Mouse (Mus musculus) kidney, embryonic 14.5 days (tissue): ENCODE measurements around the gene Ing1. TPM values are rescaled to one million over a fixed set of nuclear protein-coding genes. Genes with fewer than 3 reads are reported as not detected.
"Not testable (repeated sequence)": the region's sequence is repeated elsewhere in the genome, so short reads cannot be mapped to it uniquely, and the experiment has no call there.

ENCODE experiments used
- ATAC-seq: fragments of 200-750 bp; cut with Nextera tagmentation; 2 replicates; pipeline ENCODE4 v1.8.0; 2017; ENCODE audit warnings: moderate number of reproducible peaks, mild to moderate bottlenecking, moderate TSS enrichment, moderate library complexity; ENCODE audit not compliant: low FRiP score, low TSS enrichment
- H3K27ac ChIP-seq: fragments of 300-500 bp; sonication (generic); 2 replicates; pipeline ENCODE4 v1.5.1; 2014; ENCODE audit warnings: low read depth, mild to moderate bottlenecking, low read length, moderate library complexity, mixed read lengths
- H3K27me3 ChIP-seq: fragments of 300-500 bp; sonication (generic); 2 replicates; pipeline ENCODE4 v1.6.1; 2014; ENCODE audit warnings: mild to moderate bottlenecking, low read length; ENCODE audit not compliant: control insufficient read depth, insufficient read depth
- H3K36me3 ChIP-seq: fragments of 300-500 bp; sonication (generic); 2 replicates; pipeline ENCODE4 v1.6.1; 2014; ENCODE audit warnings: low read length, mixed read lengths; ENCODE audit not compliant: control insufficient read depth, insufficient read depth
- H3K4me1 ChIP-seq: fragments of 300-500 bp; sonication (generic); 2 replicates; pipeline ENCODE4 v1.6.1; 2014; ENCODE audit warnings: low read length, mixed read lengths; ENCODE audit not compliant: control insufficient read depth, insufficient read depth
- H3K4me2 ChIP-seq: fragments of 300-500 bp; sonication (generic); replicated peaks from 2 replicates; pipeline ENCODE4 v1.6.1; 2014; ENCODE audit warnings: low read depth, mild to moderate bottlenecking, low read length
- H3K4me3 ChIP-seq: fragments of 300-500 bp; sonication (generic); 2 replicates; pipeline ENCODE4 v1.5.1; 2014; ENCODE audit warnings: mild to moderate bottlenecking, low read length
- H3K9ac ChIP-seq: fragments of 300-500 bp; sonication (generic); 2 replicates; pipeline ENCODE4 v1.6.1; 2014; ENCODE audit warnings: low read depth, mild to moderate bottlenecking, low read length, moderate library complexity
- H3K9me3 ChIP-seq: fragments of 300-500 bp; sonication (generic); 2 replicates; pipeline ENCODE4 v1.6.1; 2016; ENCODE audit warnings: low read length; ENCODE audit not compliant: control insufficient read depth
- WGBS: fragments of 180-500 bp; shearing (Covaris S2); extraction: QIAGEN DNeasy Blood & Tissue Kit; methylation state at CpG from one replicate; pipeline ENCODE4 v1.1.7; 2014; 5-methylcytosine and 5-hydroxymethylcytosine counted together
- polyA plus RNA-seq: library from polyadenylated mRNA; unstranded; fragments of >200 nt; fragmentation: Nextera tagmentation; extraction: Ambion mirVana; gene quantifications from 2 replicates; pipeline ENCODE4 v1.2.1, GENCODE M21; 2014

Gene Ing1
- polyA plus RNA-seq, 1 experiment from 2014 or later: 35.7 TPM

DNA sequence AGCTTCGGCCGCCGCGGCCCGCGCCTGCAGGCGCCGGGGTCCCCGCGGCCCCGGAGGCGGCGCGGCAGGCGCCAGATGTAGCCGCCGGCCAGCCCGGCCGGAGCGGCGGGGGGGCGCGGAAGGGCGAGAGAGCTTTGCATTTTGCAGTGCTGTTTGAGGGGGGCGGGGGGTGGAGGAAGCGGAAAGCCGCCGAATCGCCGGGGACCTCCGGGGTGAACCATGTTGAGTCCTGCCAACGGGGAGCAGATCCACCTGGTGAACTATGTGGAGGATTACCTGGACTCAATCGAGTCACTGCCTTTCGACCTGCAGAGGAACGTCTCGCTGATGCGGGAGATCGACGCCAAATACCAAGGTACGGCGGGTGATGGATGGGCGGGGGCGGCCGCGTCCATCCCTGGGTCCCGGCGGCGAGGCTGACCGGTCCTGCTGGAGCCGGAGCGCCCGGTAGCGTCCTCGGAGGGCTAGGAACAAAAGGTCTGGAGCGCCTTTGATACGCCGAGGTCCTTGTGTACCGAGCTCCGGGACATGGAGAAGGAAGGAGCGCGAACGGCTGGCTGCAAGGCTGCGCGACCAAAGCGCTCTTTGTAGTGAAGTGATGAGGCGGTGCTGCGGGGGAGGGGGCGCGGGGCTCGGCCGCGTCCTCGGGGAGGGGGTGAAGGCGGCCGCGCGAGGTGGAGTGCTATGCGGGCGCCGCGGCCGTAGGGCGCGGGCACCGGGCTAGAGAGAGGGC is 1.5 kb downstream of the Ing1 start:
- no peak for ATAC-seq
- Histone ChIP-seq H3K4me2 (peak overlapping the region; percentile 80), H3K27me3 (no peaks in the 10 kb centered on the region), H3K9ac (peak overlapping the region; percentile 97), H3K9me3 (no peaks in the 10 kb centered on the region), H3K4me3 (peak overlapping the region; percentile 97), H3K4me1 (peaks cover 28% of the 10 kb centered on the region), H3K27ac (peak overlapping the region; percentile 98), H3K36me3 (peaks cover 10% of the 10 kb centered on the region)
- WGBS: under 1% methylated on average over 74 of the region's 85 CpGs

DNA sequence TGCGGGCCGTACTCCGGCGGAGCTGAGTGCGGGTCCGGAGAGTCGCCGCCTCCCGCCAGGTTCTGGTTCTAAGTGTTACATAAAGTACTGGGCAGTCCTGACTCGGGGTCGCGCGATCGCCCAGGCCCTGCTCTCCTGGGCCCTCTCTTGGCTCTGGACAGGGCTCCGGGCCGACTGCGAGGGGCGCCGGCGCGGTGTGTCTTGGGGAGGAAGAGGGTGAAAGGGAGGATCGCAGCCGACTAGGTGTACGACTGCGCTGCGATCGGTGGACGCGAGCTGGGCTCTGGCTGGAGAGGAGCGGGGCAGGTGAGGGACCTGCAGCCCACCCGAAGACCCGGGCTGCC is 2.0 kb downstream of the Ing1 start:
- H3K4me1 ChIP-seq: peaks cover 28% of the 10 kb centered on the region
- H3K36me3 ChIP-seq: peaks cover 15% of the 10 kb centered on the region
- H3K27ac ChIP-seq: peak overlapping the region; percentile 98
- peak overlapping the region; percentile 80 for H3K4me2 ChIP-seq
- H3K9ac ChIP-seq: peak overlapping the region; percentile 97
- ATAC-seq: 0 out of 2 replicates have a peak, but pooled peaks have one; percentile 0
- no peaks in the 10 kb centered on the region for H3K27me3 ChIP-seq
- peak overlapping the region; percentile 97 for H3K4me3 ChIP-seq
- 0% methylated on average over 32 of the region's 32 CpGs for WGBS
- no peaks in the 10 kb centered on the region for H3K9me3 ChIP-seq

DNA sequence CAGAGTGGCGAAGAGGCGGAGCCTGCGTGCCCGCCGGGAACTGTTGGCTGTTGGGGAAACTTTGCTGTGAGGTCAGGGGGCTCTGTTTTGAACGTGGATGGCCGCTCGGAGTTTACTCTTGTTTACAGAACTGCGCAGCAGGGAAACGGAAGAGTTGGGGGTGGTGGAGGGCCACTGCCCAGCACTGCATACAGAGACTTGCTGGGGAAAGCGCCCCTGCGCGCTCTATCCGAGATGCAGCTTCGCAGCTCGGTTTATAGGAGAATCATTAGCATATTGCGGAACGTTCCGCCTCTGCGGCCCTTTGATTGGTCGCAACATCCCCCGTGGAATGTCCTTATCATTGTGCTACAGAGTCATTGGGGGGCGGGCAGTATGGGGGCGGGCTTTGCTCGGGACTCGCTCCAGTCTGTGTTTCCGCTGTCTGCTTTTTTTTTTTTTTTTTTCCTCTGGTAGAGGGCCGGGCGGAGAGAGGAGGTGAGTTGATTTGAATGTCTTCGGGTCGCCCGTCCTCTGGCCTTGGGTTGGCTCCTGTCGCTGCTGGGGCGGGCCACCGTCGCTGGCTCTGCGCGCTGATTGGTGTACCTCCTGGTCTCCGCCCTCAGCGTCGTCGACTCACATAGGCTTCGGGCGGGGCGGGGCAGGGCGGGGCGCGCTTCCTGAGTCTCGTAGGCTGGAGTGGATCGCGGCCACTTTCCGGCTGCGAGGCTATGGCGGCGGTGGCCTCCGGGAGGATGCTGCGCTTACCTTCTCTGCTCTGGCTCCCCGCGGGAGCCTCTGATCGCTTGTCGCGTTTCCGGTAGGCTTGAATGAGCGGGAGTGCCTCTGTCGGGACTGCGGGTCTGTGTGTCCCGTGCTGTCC is 2.6 kb downstream of the Ing1 start:
- Histone ChIP-seq H3K4me3 (peak overlapping the region; percentile 97), H3K27me3 (no peaks in the 10 kb centered on the region), H3K27ac (peak overlapping the region; percentile 98), H3K4me2 (peak overlapping the region; percentile 80), H3K4me1 (peaks cover 28% of the 10 kb centered on the region), H3K36me3 (peaks cover 17% of the 10 kb centered on the region), H3K9me3 (no peaks in the 10 kb centered on the region), H3K9ac (peak overlapping the region; percentile 97)
- ATAC-seq: peak; percentile 82
- under 1% methylated on average over 66 of the region's 67 CpGs for WGBS

DNA sequence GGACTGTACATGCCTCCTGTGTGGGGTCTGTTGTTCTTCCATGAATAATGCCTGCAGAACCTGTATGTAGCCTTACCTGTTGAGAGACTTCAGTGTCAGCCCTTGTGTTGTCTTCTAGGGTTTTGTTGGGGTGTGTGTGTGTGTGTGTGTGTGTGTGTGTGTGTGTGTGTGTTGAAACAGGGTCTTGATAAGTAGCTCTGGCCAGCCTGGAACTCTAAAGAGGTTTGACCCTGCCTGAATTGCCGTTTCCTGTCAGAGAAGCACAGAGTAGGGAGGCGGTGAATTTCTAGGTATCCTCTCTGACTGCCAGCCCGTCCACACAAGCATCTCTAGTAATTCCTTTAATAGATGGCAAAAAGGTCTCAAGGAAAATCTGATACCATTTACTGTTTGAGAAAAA is 4.1 kb downstream of the Ing1 start:
- Histone ChIP-seq H3K4me3 (peak overlapping the region; percentile 97; the same call in 1 of the 2 replicates), H3K4me1 (peaks cover 18% of the 10 kb centered on the region)

DNA sequence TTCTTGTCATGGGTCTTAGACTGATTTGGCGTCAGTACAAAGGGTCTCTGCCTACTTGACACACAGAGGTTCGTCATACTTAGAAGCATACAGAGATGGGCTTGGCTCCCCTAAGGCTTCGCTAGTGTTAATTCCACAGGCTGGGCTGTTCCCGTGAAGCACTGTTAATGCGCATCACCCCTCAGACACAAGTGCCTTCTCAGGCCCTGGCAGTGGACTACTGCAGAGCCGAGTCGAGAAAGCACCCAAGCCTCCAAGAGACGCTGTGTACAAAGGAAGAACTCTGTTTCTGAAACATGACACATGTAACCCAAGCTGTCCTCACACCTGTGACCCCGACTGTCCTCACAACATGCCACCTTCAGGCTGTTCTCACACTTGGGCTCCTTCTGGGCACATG is 4.8 kb downstream of the Ing1 start:
- ATAC-seq: no peak

More for the DNA sequence above, 4.1 kb downstream of the Ing1 start:
- no peak overlapping the region; the same call in 1 of the 2 replicates for H3K9ac ChIP-seq
- H3K36me3 ChIP-seq: peaks cover 32% of the 10 kb centered on the region
- ATAC-seq: no peak
- no peaks in the 10 kb centered on the region; the same call in 1 of the 2 replicates for H3K9me3 ChIP-seq
- no peak overlapping the region for H3K27ac ChIP-seq
- H3K4me2 ChIP-seq: peak overlapping the region; percentile 54; the same call in 1 of the 2 replicates
- H3K27me3 ChIP-seq: no peaks in the 10 kb centered on the region
- WGBS: 64% methylated on average over 3 of the region's 3 CpGs

DNA sequence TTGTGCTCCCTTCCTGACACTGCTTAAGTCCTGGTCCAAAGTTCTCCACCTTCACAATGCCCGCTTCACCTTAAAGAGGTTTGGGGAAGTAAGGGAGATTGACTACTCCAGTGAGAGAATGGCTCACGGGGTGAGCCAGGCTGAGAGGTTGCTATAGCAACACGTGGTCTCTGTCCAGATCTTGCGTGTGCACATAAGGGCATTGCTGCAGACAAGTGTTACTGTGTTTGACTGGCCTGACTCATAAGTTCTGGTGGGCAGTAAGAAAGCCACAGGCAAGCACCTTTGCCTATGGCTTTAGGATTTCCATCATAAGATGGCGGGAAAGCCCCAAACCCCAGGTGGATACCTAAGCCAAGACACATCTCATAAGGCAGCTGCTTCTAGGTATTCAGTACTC is 8.9 kb downstream of the Ing1 start:
- Histone ChIP-seq H3K27ac (no peak overlapping the region), H3K36me3 (peaks cover 45% of the 10 kb centered on the region), H3K4me2 (no peak overlapping the region), H3K9me3 (no peaks in the 10 kb centered on the region; the same call in 1 of the 2 replicates), H3K9ac (no peak overlapping the region), H3K4me3 (no peak overlapping the region), H3K4me1 (peaks cover 9% of the 10 kb centered on the region), H3K27me3 (no peaks in the 10 kb centered on the region)
- ATAC-seq: no peak
- WGBS: 93% methylated on average over 5 of the region's 5 CpGs

More for the DNA sequence above, 4.8 kb downstream of the Ing1 start:
- whole genome bisulfite sequencing: 64% methylated on average over 9 of the region's 9 CpGs
- H3K36me3 ChIP-seq: peaks cover 37% of the 10 kb centered on the region
- H3K4me3 ChIP-seq: no peak overlapping the region
- peaks cover 15% of the 10 kb centered on the region for H3K4me1 ChIP-seq
- H3K4me2 ChIP-seq: no peak overlapping the region
- no peaks in the 10 kb centered on the region; the same call in 1 of the 2 replicates for H3K9me3 ChIP-seq
- H3K27ac ChIP-seq: no peak overlapping the region
- H3K9ac ChIP-seq: no peak overlapping the region
- no peaks in the 10 kb centered on the region for H3K27me3 ChIP-seq

DNA sequence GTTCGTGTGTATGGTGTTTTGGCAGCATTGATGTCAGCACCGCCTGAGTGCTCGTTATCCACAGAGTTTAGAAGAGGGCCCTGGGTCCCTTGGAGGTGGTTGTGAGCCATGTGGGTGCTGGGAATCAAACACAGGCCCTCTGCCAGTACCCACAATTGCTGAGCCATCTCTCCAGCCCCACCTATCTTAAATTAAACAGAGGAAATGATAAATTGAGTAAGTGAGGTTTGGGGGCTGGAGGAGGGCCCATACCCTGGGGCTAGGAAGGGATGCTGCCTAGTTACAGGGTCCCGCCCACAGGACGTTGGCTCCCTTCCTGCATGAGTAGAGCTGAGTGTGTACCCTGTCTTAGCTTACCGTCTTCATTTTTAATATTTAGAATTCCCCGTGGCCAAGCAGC is 9.3 kb downstream of the Ing1 start:
- H3K9me3 ChIP-seq: no peaks in the 10 kb centered on the region; the same call in 1 of the 2 replicates
- H3K4me3 ChIP-seq: no peak overlapping the region
- H3K4me2 ChIP-seq: no peak overlapping the region
- 91% methylated on average over 7 of the region's 7 CpGs for WGBS
- H3K36me3 ChIP-seq: peaks cover 45% of the 10 kb centered on the region
- no peak overlapping the region for H3K9ac ChIP-seq
- ATAC-seq: no peak
- H3K27me3 ChIP-seq: no peaks in the 10 kb centered on the region
- H3K27ac ChIP-seq: no peak overlapping the region
- H3K4me1 ChIP-seq: peaks cover 6% of the 10 kb centered on the region; the same call in 1 of the 2 replicates

DNA sequence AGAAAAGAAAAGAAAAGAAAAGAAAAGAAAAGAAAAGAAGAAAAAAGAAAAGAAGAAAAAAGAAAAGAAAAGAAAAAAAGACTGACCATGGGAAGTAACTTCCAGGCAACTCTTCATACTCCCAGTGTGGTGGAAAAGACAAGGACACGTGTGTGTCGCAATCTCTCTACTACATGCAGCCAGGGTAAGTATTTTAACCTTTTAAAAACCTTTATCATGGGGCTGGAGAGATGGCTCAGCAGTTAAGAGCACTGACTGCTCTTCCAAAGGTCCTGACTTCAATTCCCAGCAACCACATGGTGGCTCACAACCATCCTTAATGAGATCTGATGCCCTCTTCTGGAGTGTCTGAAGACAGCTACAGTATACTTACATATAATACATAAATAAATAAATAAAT is 12.8 kb downstream of the Ing1 start:
- not testable (repeated sequence) for H3K4me3 ChIP-seq, ATAC-seq, H3K27me3 ChIP-seq, H3K4me1 ChIP-seq, H3K9me3 ChIP-seq, H3K27ac ChIP-seq, H3K9ac ChIP-seq, H3K4me2 ChIP-seq
- WGBS: 96% methylated on average over 2 of the region's 2 CpGs
- peaks cover 26% of the 10 kb centered on the region for H3K36me3 ChIP-seq
